Mouse (Mus musculus): ENCODE results near the gene Txnip.

Txnip gene

GRCm38 (mm10) chr3:96551890-96552289 is 5.9 kb upstream of the Txnip start:
- no peak for DNase-seq

- DNase-seq: no peak
These were observed 4.2 kb upstream of the Txnip start for GRCm38 (mm10) chr3:96553601-96554000.

DNA sequence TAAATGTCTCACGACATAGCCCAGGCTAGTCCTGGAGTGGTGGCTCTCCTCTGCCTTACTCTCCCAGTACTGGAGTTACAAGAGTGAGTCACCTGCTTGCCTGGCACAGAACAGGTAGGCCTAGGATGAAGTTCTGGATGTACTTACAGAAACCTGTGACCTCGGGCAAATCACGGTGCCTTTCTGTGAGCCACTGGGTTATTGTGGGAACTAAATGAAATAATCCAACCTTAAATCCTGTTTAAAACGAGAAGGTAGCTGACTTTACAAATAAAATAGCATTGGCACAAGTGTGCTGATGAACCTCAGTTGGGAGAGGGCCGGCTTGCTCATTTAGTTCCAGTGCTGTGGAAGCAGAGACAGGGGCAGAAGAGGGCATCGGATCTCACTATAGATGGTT is 3.5 kb upstream of the Txnip start:
- no peak for DNase-seq

DNA sequence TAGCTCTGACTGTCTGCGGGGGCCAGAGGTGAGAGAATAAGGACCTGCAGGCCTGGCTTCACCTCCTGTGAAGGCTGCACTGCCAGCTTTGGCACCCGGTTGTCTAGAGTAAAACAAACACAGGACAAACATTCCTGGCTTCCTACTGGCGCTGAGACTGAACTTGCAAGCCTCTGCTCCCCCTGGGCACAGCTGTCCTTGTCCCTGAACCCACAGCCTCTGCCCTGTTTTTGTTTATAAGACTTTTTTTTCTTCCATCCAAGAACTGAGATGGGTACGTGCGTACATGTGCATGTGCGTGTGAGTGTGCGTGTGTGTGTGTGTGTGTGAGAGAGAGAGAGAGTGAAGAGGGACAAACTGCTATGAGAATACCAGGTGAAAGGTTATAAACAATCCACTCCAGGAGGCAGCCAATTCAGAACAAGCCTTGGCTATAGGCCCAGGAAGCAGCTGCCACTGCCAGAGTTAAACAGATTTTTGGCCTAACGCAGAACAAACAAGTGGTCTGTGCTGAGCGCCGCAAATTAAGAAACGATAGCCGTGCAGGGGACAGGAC is 2.6 kb upstream of the Txnip start:
- no peak for DNase-seq

- DNase-seq: no peak
These were observed 1.6 kb upstream of the Txnip start for GRCm38 (mm10) chr3:96555999-96556614.

DNA sequence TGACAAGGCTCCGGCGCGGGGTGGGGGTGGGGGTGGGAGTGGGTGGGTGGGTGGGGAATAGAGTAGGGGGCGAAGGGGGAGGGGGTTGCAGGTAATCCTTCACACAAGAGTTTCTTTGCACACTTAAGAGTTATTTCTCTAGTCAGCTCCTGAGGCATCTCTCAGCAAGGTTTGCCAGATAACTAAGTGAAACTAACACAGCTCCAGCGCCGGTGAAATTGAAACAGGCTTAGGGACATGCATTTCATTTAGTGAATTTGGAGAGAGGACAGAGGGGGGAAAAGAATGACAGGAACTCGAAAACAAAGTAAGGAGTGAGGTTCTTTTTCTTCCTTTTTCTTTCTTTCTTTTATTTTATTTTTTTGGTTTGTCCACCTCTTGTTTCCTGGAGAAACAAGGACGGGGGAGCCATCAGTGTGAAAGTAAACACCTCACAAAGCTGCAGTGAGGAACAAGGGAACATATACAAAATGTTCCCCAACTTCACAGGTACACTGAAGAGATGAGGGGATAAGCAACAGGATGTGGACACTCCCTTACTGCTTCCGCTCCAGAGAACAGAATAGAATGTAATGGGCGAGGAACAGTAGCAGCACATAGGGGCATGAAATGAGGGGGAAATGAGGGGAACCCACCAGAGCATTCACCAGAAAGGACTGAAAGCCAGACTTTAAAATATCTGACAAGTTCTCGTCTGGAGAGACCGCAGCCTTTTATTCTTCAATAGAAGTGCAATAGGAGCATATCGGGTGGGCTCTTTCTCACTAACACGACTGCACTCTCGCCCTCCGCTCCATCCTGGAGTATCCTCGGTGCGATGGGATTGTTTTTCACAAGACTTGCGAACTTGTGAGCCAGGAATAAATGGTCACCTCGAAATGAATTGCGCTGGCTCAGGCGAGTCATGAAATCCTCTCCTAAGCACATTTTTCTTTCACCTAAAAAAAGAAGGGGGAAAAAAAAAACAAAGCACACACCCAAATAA is 814 bp upstream of the Txnip start:
- DNase-seq: peak in 1 of 2 experiments; percentile 69

- DNase-seq: peak in 1 of 2 experiments; percentile 53
These were observed 402 bp downstream of the Txnip start for GRCm38 (mm10) chr3:96558159-96558558.

DNA sequence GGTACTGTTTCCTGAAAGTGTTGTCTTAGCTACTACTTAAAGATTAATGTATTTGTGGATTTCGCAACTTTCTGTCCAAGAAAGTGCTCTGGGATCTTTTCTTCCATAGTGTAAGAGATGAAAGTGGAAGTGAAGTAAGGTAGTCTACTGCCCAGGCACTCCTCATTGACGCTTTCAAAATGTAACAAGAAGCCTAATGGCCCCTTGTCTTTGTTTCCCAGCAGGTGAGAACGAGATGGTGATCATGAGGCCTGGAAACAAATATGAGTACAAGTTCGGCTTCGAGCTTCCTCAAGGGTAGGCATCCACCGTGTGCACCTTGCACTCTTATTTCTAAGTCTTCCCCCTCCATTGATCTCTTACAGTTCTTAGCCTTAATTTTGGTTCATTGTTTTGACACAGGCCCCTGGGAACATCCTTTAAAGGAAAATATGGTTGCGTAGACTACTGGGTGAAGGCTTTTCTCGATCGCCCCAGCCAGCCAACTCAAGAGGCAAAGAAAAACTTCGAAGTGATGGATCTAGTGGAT is 975 bp downstream of the Txnip start:
- no peak for DNase-seq

DNA sequence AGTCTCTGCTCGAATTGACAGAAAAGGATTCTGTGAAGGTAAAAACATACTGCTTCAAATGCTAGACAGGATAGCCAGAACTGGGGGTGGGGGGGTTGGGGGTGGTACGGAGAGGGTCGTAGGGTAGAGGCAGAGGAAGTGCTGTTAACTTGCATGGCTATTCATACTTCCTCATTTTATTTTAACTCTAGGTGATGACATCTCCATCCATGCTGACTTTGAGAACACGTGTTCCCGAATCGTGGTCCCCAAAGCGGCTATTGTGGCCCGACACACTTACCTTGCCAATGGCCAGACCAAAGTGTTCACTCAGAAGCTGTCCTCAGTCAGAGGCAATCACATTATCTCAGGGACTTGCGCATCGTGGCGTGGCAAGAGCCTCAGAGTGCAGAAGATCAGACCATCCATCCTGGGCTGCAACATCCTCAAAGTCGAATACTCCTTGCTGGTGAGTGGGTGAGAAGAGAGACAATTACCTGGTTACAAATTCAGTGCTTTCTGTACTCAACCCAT is 1.7 kb downstream of the Txnip start:
- no peak for DNase-seq

- DNase-seq: no peak
These were observed 2.4 kb downstream of the Txnip start for GRCm38 (mm10) chr3:96559911-96560850.

GRCm38 (mm10) chr3:96560881-96561668 is 3.3 kb downstream of the Txnip start:
- DNase-seq: no peak

DNA sequence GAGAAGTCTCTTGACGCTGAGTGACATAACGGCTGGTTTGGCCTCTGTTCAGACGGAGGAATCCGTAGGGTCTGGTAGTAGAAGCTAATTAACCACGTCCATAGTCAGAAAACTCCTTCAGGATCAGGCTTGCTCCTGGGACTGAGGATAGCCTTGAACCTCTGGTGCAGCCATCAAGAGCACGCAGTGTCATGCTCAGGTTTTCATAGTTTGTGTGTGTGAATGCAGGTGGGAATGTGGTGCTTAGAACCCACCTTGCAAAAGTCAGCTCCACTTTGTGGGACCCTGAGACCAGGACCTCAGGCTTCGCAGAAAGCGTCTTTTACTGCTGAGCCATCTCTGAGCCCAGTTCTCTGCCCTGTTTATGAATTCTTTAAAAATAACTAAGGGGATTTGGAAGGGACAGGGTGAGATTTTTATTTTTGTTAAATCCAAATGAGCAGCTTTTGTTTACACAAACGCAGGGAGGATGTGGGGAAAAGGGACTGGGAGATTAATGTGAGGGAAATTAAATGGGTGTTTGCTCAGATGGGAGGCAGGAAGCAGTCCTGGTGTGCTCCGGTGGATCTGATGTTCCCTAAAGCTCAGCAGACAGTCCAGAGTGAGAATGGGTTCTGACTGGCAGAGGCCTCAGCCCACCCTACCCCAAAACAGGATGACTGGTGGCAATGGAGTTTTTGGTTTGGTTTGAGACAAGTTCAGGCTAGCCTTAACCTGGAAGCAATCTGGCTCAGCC is 4.4 kb downstream of the Txnip start:
- DNase-seq: no peak

DNA sequence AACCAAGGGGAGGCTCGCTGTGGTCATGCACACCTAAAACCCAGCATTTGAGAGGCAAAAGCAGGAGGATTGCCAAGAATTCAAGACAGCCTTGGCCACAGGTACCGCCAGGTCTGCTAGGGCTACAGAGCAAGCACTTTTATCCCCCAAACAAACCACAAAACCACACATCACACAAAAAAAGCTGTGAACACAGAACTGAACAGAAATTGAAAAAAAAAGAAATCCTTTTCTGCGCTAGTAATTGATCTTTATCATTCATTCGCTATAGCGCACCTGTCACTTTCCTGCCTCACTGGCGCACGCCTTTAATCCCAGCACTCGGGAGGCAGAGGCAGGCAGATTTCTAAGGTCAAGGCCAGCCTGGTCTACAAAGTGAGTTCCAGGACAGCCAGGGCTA is 5.5 kb downstream of the Txnip start:
- DNase-seq: no peak

DNA sequence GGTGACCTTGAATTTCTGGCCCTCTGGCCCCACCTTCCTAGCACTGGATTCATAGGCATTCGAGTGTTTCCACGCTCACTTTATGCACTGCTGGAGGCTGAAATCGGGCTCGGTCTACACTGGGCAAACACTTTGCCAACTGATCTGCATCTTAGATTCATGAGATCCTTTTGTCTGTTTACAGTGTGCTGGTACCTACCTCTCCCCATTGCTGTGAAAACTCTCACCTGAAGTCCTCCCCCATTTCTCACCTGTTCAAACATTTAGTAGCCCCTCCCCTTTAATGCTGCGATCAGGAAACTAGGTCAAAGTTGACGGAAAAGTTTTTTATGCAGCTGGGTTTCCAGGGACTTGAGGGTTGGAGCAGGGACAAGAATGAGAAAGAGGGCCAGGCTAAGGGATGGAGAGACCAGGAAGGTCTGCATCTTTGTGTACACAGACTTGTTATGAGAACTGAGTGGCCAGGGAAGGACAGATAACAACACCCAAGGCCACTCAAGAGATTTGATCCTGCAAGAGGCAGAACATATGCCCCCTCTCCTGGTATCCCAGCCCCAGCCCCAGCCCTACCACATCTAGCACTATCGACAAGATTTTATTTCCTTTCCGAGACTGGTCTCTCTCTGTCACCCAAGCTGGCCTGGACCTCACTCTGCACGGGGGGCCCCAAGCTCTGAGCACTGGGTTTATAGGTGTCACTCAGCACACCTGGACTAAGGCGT is 6.3 kb downstream of the Txnip start:
- no peak for DNase-seq

DNA sequence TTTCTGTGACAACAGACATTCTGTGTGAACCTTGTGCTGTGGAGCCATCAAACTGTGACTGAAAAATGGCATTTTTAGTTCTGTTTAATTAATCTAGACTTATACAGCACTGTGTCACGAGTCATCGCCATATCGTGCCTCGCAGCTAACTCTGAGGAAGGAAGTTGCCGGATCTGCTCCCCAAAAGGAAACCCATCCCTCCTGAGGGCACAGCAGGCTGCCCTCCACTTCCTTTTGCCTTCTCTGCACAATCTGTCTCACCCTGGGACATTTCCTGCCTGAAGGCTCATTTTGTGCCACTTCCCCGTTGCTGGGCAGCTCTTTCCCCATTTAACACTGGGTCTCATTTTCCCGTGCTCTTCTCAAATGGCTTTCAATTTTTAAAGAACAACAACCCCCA is 6.9 kb downstream of the Txnip start:
- DNase-seq: peak; percentile 49 to 62

- no peak for DNase-seq
These were observed 7.3 kb downstream of the Txnip start for GRCm38 (mm10) chr3:96565105-96565504.

GRCm38 (mm10) chr3:96566661-96567450 is 9.1 kb downstream of the Txnip start:
- no peak for DNase-seq

GRCm38 (mm10) chr3:96568605-96569004 is 10.8 kb downstream of the Txnip start:
- DNase-seq: no peak

- DNase-seq: no peak
These were observed 11.7 kb downstream of the Txnip start for GRCm38 (mm10) chr3:96569506-96569905.

All from thymus, adult 18-20 months (tissue).